Mouse (Mus musculus): ENCODE measurements around the gene Il4i1. TPM values are rescaled to one million over a fixed set of nuclear protein-coding genes. Genes with fewer than 3 reads are reported as not detected.

Gene Il4i1
- polyA plus RNA-seq (2012) = 1.3 and 1.7 TPM in 2 replicates

GRCm38 (mm10) chr7:44815721-44816469 lies at the start of gene Il4i1, which contains the start of gene Nup62:
Gene Il4i1 (plus strand): TSS chr7:44816387.
Gene Nup62 (plus strand): TSS chr7:44816088.

GRCm38 (mm10) chr7:44816470-44817021 lies 359 bp downstream of the Il4i1 start, which contains the start of gene Atf5:
Gene Atf5 (minus strand): TSS chr7:44816658.

GRCm38 (mm10) chr7:44848561-44849415 lies 32.6 kb downstream of the Il4i1 start, which contains the start of the genes Akt1s1 and Tbc1d17:
Gene Akt1s1 (plus strand): TSS chr7:44848991.
Gene Tbc1d17 (minus strand): TSS chr7:44849079.

GRCm38 (mm10) chr7:44857042-44857552 lies 40.9 kb downstream of the Il4i1 start, which contains the start of gene Pnkp:
Gene Pnkp (plus strand): TSS chr7:44857139.

GRCm38 (mm10) chr7:44869697-44870528 lies 53.7 kb downstream of the Il4i1 start, which contains the start of gene Ptov1:
Gene Ptov1 (minus strand): TSS chr7:44869788.

Other genes starting within 250 kb of the Il4i1 start
- gene Napsa, start 244.0 kb upstream of the Il4i1 start, polyA plus RNA-seq (2012) = 114 and 146 TPM in 2 replicates
- gene Kcnc3, start 225.7 kb upstream of the Il4i1 start, polyA plus RNA-seq (2012) = 4.8 and 5.4 TPM in 2 replicates
- gene Myh14, start 145.5 kb upstream of the Il4i1 start, polyA plus RNA-seq (2012) = 0.20 and 0.25 TPM in 2 replicates
- not detected in 2 replicates for gene Izumo2, start 107.6 kb upstream of the Il4i1 start, polyA plus RNA-seq (2012)
- 93.7 and 100 TPM in 2 replicates for gene Vrk3, start 68.0 kb upstream of the Il4i1 start, polyA plus RNA-seq (2012)
- gene Zfp473, start 65.3 kb upstream of the Il4i1 start, polyA plus RNA-seq (2012) = 0.17 and 0.26 TPM in 2 replicates
- 117 and 122 TPM in 2 replicates for gene Nup62, start 299 bp upstream of the Il4i1 start, polyA plus RNA-seq (2012)
- 52.4 and 55.2 TPM in 2 replicates for gene Atf5, start 271 bp downstream of the Il4i1 start, polyA plus RNA-seq (2012)
- gene Akt1s1, start 32.6 kb downstream of the Il4i1 start, polyA plus RNA-seq (2012) = 312 and 349 TPM in 2 replicates
- gene Tbc1d17, start 32.7 kb downstream of the Il4i1 start, polyA plus RNA-seq (2012) = 64.8 and 67.6 TPM in 2 replicates
- 86.0 and 118 TPM in 2 replicates for gene Pnkp, start 40.8 kb downstream of the Il4i1 start, polyA plus RNA-seq (2012)
- gene Ptov1, start 53.4 kb downstream of the Il4i1 start, polyA plus RNA-seq (2012) = 237 and 280 TPM in 2 replicates
- gene Med25, start 76.3 kb downstream of the Il4i1 start, polyA plus RNA-seq (2012) = 336 and 362 TPM in 2 replicates
- gene Fuz, start 79.7 kb downstream of the Il4i1 start, polyA plus RNA-seq (2012) = 67.0 and 68.3 TPM in 2 replicates
- 121 TPM in 2 replicates for gene Ap2a1, start 113.1 kb downstream of the Il4i1 start, polyA plus RNA-seq (2012)
- gene Tsks, start 126.8 kb downstream of the Il4i1 start, polyA plus RNA-seq (2012) = 0.04 and 0.15 TPM in 2 replicates
- 1.3 and 2.1 TPM in 2 replicates for gene Cpt1c, start 158.5 kb downstream of the Il4i1 start, polyA plus RNA-seq (2012)
- gene Prmt1, start 170.2 kb downstream of the Il4i1 start, polyA plus RNA-seq (2012) = 133 and 160 TPM in 2 replicates
- gene Irf3, start 181.3 kb downstream of the Il4i1 start, polyA plus RNA-seq (2012) = 112 and 119 TPM in 2 replicates
- 131 and 163 TPM in 2 replicates for gene Bcl2l12, start 182.3 kb downstream of the Il4i1 start, polyA plus RNA-seq (2012)
- 185 and 198 TPM in 2 replicates for gene Scaf1, start 200.0 kb downstream of the Il4i1 start, polyA plus RNA-seq (2012)
- 4.0 TPM in 2 replicates for gene Rras, start 201.6 kb downstream of the Il4i1 start, polyA plus RNA-seq (2012)
- gene Prr12, start 236.5 kb downstream of the Il4i1 start, polyA plus RNA-seq (2012) = 95.4 and 117 TPM in 2 replicates
- 144 and 165 TPM in 2 replicates for gene Nosip, start 246.0 kb downstream of the Il4i1 start, polyA plus RNA-seq (2012)
- 38.8 and 40.5 TPM in 2 replicates for gene Prrg2, start 246.3 kb downstream of the Il4i1 start, polyA plus RNA-seq (2012)

Measured in megakaryocyte-erythroid progenitor cell, adult 5 weeks (primary cell).